Mouse (Mus musculus): ENCODE results near the gene Acp1. TPM values are rescaled to one million over a fixed set of nuclear protein-coding genes. Genes with fewer than 3 reads are reported as not detected.
A peak's percentile ranks its signal among the peaks of the same experiment; 100 is the strongest.

Gene Acp1
- 10 to 100 TPM; 57.7 to 63.0 TPM for total RNA-seq (2021)
- long read RNA-seq, experiment 1, transcript Acp1-201 (6 exons, 3,066 nt), result minor isoform, 26 of 74 reads
- long read RNA-seq, experiment 1, transcript Acp1-202 (6 exons, 2,754 nt), result major isoform, 47 of 74 reads
- long read RNA-seq, experiment 1, partial matches to known transcripts, result 0 of 74 reads
- long read RNA-seq, experiment 1, other reads (novel, unspliced or antisense), result 1 of 74 reads
- long read RNA-seq, experiment 2, transcript Acp1-201 (6 exons, 3,066 nt), result minor isoform, 34 of 127 reads
- long read RNA-seq, experiment 2, transcript Acp1-202 (6 exons, 2,754 nt), result major isoform, 79 of 127 reads
- long read RNA-seq, experiment 2, partial matches to known transcripts, result 1 of 127 reads
- long read RNA-seq, experiment 2, other reads (novel, unspliced or antisense), result 12 of 127 reads

- H3K4me3 ChIP-seq, result peak within 1 kb of the TSS; percentile 78
- TF ChIP-seq CTCF (conservative IDR thresholded peaks at IDR 0.05), result no peak
- peak; percentile 94 to 95 for DNase-seq (ENCODE audit: low spot score in 2 of 2)
- peak within 1 kb of the TSS; percentile 92 for H3K27ac ChIP-seq
Observed at GRCm38 (mm10) chr12:30911261-30912047, at the start of gene Acp1, which contains the start of gene Sh3yl1. TSS of gene Acp1 (minus strand) at chr12:30911589. TSS of gene Sh3yl1 (plus strand) at chr12:30911668.

DNA sequence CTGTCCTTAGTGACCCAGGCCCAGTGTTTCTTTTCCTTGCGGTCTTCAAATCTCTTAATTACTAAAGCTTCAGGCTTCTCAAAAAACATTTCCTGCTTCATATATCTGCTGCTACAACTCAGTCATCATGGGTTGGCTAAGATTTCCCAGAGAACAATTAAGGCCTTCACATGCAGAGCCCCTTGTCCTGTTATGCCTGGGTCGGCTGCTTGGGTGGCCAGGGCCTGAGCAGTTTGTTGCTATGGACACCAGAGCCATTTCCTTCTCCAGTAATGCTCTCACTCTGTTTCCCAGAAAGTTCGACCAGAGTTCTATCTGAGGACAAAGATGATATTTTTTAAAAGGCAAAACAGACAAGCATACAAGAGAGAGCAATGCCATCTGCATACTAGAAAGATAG, 32.8 kb upstream of the Acp1 start:
- DNase-seq (ENCODE audit: low spot score in 2 of 2), result no peak
- TF ChIP-seq CTCF (conservative IDR thresholded peaks at IDR 0.05), result no peak
- Histone ChIP-seq H3K4me3 (no peak overlapping the region), H3K27ac (no peak overlapping the region)

DNA sequence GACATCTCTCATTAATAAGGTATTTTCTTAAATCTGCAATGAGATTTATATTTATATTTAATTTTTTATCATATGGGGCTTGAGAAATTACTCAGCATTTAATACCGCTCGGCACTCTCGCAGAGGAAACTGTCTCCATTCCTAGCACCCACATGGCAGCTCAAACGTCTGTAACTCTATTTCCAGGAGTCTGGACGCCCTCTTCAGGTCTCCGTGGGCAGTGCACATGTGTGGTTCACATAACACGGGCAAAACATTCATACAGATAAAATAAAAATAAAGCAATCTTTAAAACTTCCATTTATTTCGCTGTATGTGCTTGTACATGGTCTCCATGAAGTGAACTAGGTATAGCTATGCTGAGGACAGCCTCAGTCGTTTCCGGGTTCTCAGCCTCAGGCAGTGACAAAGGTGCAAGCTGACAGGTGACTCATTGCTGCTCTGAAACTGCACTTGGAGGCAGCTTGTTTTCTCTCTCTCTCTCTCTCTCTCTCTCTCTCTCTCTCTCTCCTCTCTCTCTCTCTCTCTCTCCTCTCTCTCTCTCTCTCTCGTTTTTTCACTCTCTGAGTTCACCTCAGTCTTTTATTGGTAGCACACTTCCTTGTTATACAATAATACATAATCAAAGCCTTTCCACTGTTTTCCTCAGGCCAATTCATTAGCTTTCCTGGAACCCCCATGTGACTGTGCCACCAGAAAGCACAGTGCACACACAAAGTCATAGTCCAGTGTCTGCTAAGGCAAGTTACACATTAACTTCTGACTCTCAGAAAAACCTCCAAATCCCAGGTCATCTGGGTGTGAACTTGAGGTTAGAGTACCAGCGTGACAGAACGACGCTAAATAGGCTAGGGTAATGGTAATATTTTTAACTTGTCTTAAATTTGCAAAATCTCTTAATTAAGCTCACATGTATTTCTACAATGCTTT, 31.9 kb upstream of the Acp1 start:
- no peak for DNase-seq (ENCODE audit: low spot score in 2 of 2)
- no peak overlapping the region for H3K4me3 ChIP-seq
- TF ChIP-seq CTCF (conservative IDR thresholded peaks at IDR 0.05), result peak; percentile 25; the same call in 1 of the 2 replicates
- H3K27ac ChIP-seq, result no peak overlapping the region

DNA sequence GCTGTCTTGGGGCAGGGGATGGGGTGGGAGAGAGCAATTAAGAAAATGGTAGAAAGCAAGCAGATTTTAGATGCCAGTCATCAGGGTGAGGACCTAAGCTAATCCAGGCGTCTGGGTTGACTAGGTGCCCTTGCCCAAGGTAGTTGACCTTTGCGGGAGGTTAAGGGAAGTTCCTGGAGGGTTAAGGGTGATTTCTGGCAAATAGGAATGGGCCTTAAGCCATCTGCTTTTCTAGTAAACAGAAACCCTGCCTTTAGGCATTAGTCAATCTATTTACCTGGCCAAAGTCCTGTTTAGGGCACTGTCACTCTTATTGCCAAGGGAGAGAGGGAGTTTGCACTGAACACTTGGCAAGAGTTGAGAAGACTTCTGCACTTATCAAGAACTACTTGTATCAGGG, 25.5 kb upstream of the Acp1 start:
- Histone ChIP-seq H3K27ac (no peak overlapping the region), H3K4me3 (no peak overlapping the region)
- TF ChIP-seq CTCF (conservative IDR thresholded peaks at IDR 0.05), result no peak
- DNase-seq (ENCODE audit: low spot score in 2 of 2), result no peak

DNA sequence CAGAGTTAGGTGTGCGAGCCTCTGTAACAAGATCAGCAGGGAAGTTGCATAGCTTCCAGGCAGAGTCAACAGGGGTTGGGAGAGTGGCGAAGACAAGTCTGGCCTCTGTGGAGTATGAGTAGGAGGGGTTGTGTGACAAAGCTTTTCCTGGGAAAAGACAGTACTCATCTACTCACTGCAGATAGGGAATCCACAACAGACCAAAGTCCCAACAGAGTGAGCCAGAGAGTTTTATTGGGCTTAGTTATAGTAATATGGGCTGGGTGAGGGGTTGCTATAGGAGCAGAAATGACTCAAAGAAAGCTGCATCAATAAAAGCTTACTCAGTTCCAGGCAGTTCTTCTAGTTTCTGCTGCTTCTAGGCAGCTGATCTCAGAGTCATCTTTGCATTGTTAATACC, 21.9 kb upstream of the Acp1 start:
- no peak for TF ChIP-seq CTCF (conservative IDR thresholded peaks at IDR 0.05)
- no peak for DNase-seq (ENCODE audit: low spot score in 2 of 2)
- Histone ChIP-seq H3K27ac (no peak overlapping the region), H3K4me3 (no peak overlapping the region)

DNA sequence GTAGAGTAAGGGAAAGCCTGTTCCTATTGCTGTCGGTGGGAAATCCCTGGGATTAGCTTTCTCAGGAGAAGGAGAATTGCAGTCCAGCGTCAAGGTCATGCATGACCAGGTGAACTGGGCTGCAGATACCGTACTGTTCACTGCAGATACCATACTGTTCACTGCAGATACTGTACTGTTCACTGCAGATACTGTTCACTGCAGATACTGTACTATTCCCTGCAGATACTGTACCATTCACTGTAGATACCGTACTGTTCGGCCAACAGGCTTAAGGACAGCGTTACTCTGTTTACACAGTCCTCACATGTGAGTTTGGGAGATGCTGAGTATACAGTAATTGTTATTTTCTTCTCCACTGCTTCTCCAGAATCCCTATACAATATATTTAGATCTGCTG, 16.8 kb upstream of the Acp1 start:
- TF ChIP-seq CTCF (conservative IDR thresholded peaks at IDR 0.05), result no peak
- Histone ChIP-seq H3K4me3 (no peak overlapping the region), H3K27ac (no peak overlapping the region)
- DNase-seq (ENCODE audit: low spot score in 2 of 2), result no peak

DNA sequence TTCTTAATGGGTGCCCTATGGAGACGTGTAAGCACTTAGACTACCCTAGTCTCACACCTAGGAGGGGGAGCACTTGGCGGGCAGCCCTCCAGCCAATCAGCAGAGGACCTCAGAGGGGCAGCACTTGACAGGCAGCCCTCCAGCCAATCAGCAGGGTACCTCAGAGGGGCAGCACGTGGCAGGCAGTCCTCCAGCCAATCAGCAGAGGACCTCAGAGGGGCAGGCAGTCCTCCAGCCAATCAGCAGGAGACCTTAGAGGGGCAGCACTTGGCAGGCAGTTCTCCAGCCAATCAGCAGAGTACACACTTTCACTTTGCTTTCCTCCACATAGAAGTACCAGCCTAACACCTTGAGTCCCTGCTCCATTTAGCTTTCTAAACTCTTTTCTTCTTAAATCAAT, 11.0 kb upstream of the Acp1 start:
- no peak for TF ChIP-seq CTCF (conservative IDR thresholded peaks at IDR 0.05)
- no peak for DNase-seq (ENCODE audit: low spot score in 2 of 2)
- H3K27ac ChIP-seq, result no peak overlapping the region
- no peak overlapping the region for H3K4me3 ChIP-seq

DNA sequence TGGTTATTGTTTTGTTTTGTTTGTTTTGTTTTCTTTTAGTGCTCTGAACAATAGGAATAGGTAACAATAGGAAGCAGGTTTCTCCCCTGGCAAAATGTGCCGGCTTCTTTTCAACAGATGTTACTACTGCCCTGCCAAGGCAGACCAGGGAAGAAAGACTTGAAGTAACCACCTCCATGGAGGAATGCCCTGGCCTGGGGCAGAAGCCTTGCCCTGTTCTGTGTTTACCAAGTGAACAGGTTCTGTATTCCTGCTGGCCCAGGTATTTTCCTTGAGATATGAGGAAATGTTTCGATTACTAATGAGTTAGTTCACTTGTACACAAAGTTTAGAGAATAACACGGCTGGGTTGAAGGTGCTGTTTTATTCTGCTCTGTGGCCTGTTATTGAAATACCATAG, 1.5 kb upstream of the Acp1 start:
- DNase-seq (ENCODE audit: low spot score in 2 of 2), result no peak
- Histone ChIP-seq H3K4me3 (peak overlapping the region; percentile 78; the same call in 1 of the 2 replicates), H3K27ac (no peak overlapping the region)
- no peak for TF ChIP-seq CTCF (conservative IDR thresholded peaks at IDR 0.05)

DNA sequence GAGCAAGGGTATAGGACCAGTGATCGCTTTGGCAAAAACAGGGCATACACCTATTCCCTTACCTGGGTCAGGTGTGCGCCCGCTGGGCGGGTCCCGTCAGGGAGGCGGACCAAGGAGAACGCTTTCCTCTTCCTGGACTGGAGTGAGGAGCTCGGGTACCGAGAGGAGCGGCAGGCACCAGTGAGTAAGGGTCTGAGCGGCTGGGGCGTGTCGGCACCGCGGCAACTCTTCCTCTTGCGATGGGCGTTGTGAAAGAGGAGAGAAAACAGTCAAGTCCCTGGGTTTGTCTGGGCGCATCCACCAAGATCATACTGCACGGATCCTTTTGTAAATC, 626 bp upstream of the Acp1 start:
- peak; percentile 10 to 38 for DNase-seq (ENCODE audit: low spot score in 2 of 2)
- Histone ChIP-seq H3K27ac (peak overlapping the region; percentile 92), H3K4me3 (peak overlapping the region; percentile 78)
- TF ChIP-seq CTCF (conservative IDR thresholded peaks at IDR 0.05), result no peak

- no peak for TF ChIP-seq CTCF (conservative IDR thresholded peaks at IDR 0.05)
- Histone ChIP-seq H3K4me3 (peak overlapping the region; percentile 78), H3K27ac (peak overlapping the region; percentile 92)
- DNase-seq (ENCODE audit: low spot score in 2 of 2), result no peak
Observed at GRCm38 (mm10) chr12:30910860-30911259, 529 bp downstream of the Acp1 start.

DNA sequence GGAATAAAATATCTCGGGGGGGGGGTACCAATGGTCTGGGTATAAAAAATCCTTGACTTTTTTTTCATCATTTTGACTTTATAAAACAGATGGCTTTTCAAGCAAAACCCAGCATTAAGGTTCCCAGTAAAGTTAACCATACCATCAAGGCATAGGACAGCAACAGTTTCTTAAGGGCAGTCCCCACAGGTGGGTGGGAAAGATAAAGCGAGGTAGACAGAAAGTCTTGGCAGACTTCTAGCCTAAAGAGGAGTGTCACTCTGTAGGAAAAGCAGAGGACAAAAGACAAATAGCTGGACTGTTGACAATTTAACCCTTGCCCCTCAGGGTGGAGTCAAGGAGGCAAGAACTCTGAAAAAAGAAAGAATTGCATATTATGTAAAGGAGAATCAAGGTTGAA, 1.5 kb downstream of the Acp1 start:
- TF ChIP-seq CTCF (conservative IDR thresholded peaks at IDR 0.05), result no peak
- H3K4me3 ChIP-seq, result no peak overlapping the region
- no peak overlapping the region for H3K27ac ChIP-seq
- DNase-seq (ENCODE audit: low spot score in 2 of 2), result no peak

- no peak for DNase-seq (ENCODE audit: low spot score in 2 of 2)
- no peak for TF ChIP-seq CTCF (conservative IDR thresholded peaks at IDR 0.05)
- Histone ChIP-seq H3K27ac (no peak overlapping the region), H3K4me3 (no peak overlapping the region)
Observed at GRCm38 (mm10) chr12:30908658-30909057, 2.7 kb downstream of the Acp1 start.

DNA sequence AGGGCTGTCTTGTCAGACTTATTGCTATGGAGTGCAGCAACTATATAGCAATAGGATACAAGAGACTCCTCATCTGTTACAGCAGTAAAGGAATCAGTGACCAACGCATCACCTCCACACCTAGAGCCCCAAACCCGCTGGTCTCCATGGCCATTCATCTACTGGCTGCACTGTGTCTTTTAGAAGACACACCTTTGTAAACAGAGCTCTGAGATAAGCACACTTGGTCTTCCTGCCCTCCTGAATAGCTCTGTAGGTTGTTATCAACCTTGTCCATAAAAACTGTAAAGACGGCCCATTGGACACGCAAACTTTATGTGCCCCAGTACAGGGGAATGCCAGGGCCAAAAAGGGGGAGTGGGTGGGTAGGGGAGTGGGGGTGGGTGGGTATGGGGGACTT, 14.3 kb downstream of the Acp1 start:
- Histone ChIP-seq H3K4me3 (no peak overlapping the region), H3K27ac (no peak overlapping the region)
- no peak for DNase-seq (ENCODE audit: low spot score in 2 of 2)
- TF ChIP-seq CTCF (conservative IDR thresholded peaks at IDR 0.05), result no peak

Data from layer of hippocampus, adult 2 months (tissue).